Mouse (Mus musculus): ENCODE results near the gene Pfdn6. TPM values are rescaled to one million over a fixed set of nuclear protein-coding genes. Genes with fewer than 3 reads are reported as not detected.
A peak's percentile ranks its signal among the peaks of the same experiment; 100 is the strongest.

Gene Pfdn6
- polyA plus RNA-seq, 1 experiment, result 58.7 TPM

GRCm38 (mm10) chr17:33941381-33941780 lies 1.2 kb upstream of the Pfdn6 start:
- Histone ChIP-seq H3K27me3 (ENCODE audit: control insufficient read depth, insufficient read depth, low read length) (no peaks in the 10 kb centered on the region), H3K4me3 (ENCODE audit: control insufficient read depth, low read depth, low read length) (peak overlapping the region; percentile 98), H3K36me3 (ENCODE audit: control insufficient read depth, insufficient read depth, low read length) (0 out of 2 replicates have a peak, but pooled peaks cover 1% of the 10 kb centered on the region), H3K27ac (ENCODE audit: control insufficient read depth, insufficient read depth, low read depth, low read length) (no peak overlapping the region), H3K4me1 (ENCODE audit: control insufficient read depth, insufficient read depth, low read length) (peaks cover 18% of the 10 kb centered on the region)
- TF ChIP-seq CTCF (IDR thresholded peaks at IDR 0.05; ENCODE audit: control insufficient read depth, insufficient read depth, insufficient replicate concordance, low read depth, low read length), result no peak
- TF ChIP-seq POLR2A (IDR thresholded peaks at IDR 0.05; ENCODE audit: control insufficient read depth, low read depth, low read length), result no peak

GRCm38 (mm10) chr17:33940981-33941380 lies 838 bp upstream of the Pfdn6 start:
- H3K4me3 ChIP-seq (ENCODE audit: control insufficient read depth, low read depth, low read length), result peak overlapping the region; percentile 98
- H3K27ac ChIP-seq (ENCODE audit: control insufficient read depth, insufficient read depth, low read depth, low read length), result peak overlapping the region; percentile 85; the same call in 1 of the 2 replicates
- H3K4me1 ChIP-seq (ENCODE audit: control insufficient read depth, insufficient read depth, low read length), result peaks cover 18% of the 10 kb centered on the region
- H3K36me3 ChIP-seq (ENCODE audit: control insufficient read depth, insufficient read depth, low read length), result 0 out of 2 replicates have a peak, but pooled peaks cover 1% of the 10 kb centered on the region
- TF ChIP-seq POLR2A (IDR thresholded peaks at IDR 0.05; ENCODE audit: control insufficient read depth, low read depth, low read length), result no peak
- TF ChIP-seq CTCF (IDR thresholded peaks at IDR 0.05; ENCODE audit: control insufficient read depth, insufficient read depth, insufficient replicate concordance, low read depth, low read length), result no peak
- no peaks in the 10 kb centered on the region for H3K27me3 ChIP-seq (ENCODE audit: control insufficient read depth, insufficient read depth, low read length)

GRCm38 (mm10) chr17:33938783-33939182 lies 1.4 kb downstream of the Pfdn6 start:
- H3K36me3 ChIP-seq (ENCODE audit: control insufficient read depth, insufficient read depth, low read length), result no peaks in the 10 kb centered on the region
- no peak for TF ChIP-seq POLR2A (IDR thresholded peaks at IDR 0.05; ENCODE audit: control insufficient read depth, low read depth, low read length)
- TF ChIP-seq CTCF (IDR thresholded peaks at IDR 0.05; ENCODE audit: control insufficient read depth, insufficient read depth, insufficient replicate concordance, low read depth, low read length), result no peak

GRCm38 (mm10) chr17:33936993-33937392 lies 3.1 kb downstream of the Pfdn6 start:
- Histone ChIP-seq H3K36me3 (ENCODE audit: control insufficient read depth, insufficient read depth, low read length) (no peaks in the 10 kb centered on the region), H3K4me3 (ENCODE audit: control insufficient read depth, low read depth, low read length) (no peak overlapping the region)

More at GRCm38 (mm10) chr17:33938783-33939182, 1.4 kb downstream of the Pfdn6 start:
- Histone ChIP-seq H3K27me3 (ENCODE audit: control insufficient read depth, insufficient read depth, low read length) (no peaks in the 10 kb centered on the region), H3K27ac (ENCODE audit: control insufficient read depth, insufficient read depth, low read depth, low read length) (no peak overlapping the region), H3K4me1 (ENCODE audit: control insufficient read depth, insufficient read depth, low read length) (peaks cover 18% of the 10 kb centered on the region), H3K4me3 (ENCODE audit: control insufficient read depth, low read depth, low read length) (peak overlapping the region; percentile 98)

GRCm38 (mm10) chr17:33935422-33936055 lies 4.6 kb downstream of the Pfdn6 start:
- TF ChIP-seq CTCF (IDR thresholded peaks at IDR 0.05; ENCODE audit: control insufficient read depth, insufficient read depth, insufficient replicate concordance, low read depth, low read length), result no peak
- no peak for TF ChIP-seq POLR2A (IDR thresholded peaks at IDR 0.05; ENCODE audit: control insufficient read depth, low read depth, low read length)

More at GRCm38 (mm10) chr17:33936993-33937392, 3.1 kb downstream of the Pfdn6 start:
- peaks cover 18% of the 10 kb centered on the region for H3K4me1 ChIP-seq (ENCODE audit: control insufficient read depth, insufficient read depth, low read length)
- no peak for TF ChIP-seq CTCF (IDR thresholded peaks at IDR 0.05; ENCODE audit: control insufficient read depth, insufficient read depth, insufficient replicate concordance, low read depth, low read length)
- no peak for TF ChIP-seq POLR2A (IDR thresholded peaks at IDR 0.05; ENCODE audit: control insufficient read depth, low read depth, low read length)
- H3K27ac ChIP-seq (ENCODE audit: control insufficient read depth, insufficient read depth, low read depth, low read length), result no peak overlapping the region
- no peaks in the 10 kb centered on the region for H3K27me3 ChIP-seq (ENCODE audit: control insufficient read depth, insufficient read depth, low read length)

GRCm38 (mm10) chr17:33932970-33933369 lies 7.2 kb downstream of the Pfdn6 start:
- TF ChIP-seq POLR2A (IDR thresholded peaks at IDR 0.05; ENCODE audit: control insufficient read depth, low read depth, low read length) (no peak), CTCF (IDR thresholded peaks at IDR 0.05; ENCODE audit: control insufficient read depth, insufficient read depth, insufficient replicate concordance, low read depth, low read length) (no peak)
- H3K27me3 ChIP-seq (ENCODE audit: control insufficient read depth, insufficient read depth, low read length), result no peaks in the 10 kb centered on the region
- no peak overlapping the region for H3K4me3 ChIP-seq (ENCODE audit: control insufficient read depth, low read depth, low read length)
- no peak overlapping the region for H3K27ac ChIP-seq (ENCODE audit: control insufficient read depth, insufficient read depth, low read depth, low read length)
- H3K4me1 ChIP-seq (ENCODE audit: control insufficient read depth, insufficient read depth, low read length), result peaks cover 10% of the 10 kb centered on the region
- H3K36me3 ChIP-seq (ENCODE audit: control insufficient read depth, insufficient read depth, low read length), result no peaks in the 10 kb centered on the region

More at GRCm38 (mm10) chr17:33935422-33936055, 4.6 kb downstream of the Pfdn6 start:
- no peaks in the 10 kb centered on the region for H3K36me3 ChIP-seq (ENCODE audit: control insufficient read depth, insufficient read depth, low read length)
- H3K4me1 ChIP-seq (ENCODE audit: control insufficient read depth, insufficient read depth, low read length), result peaks cover 20% of the 10 kb centered on the region
- H3K27ac ChIP-seq (ENCODE audit: control insufficient read depth, insufficient read depth, low read depth, low read length), result no peak overlapping the region
- no peaks in the 10 kb centered on the region for H3K27me3 ChIP-seq (ENCODE audit: control insufficient read depth, insufficient read depth, low read length)
- H3K4me3 ChIP-seq (ENCODE audit: control insufficient read depth, low read depth, low read length), result no peak overlapping the region

- no peak overlapping the region for H3K4me3 ChIP-seq (ENCODE audit: control insufficient read depth, low read depth, low read length)
- no peaks in the 10 kb centered on the region for H3K36me3 ChIP-seq (ENCODE audit: control insufficient read depth, insufficient read depth, low read length)
- TF ChIP-seq CTCF (IDR thresholded peaks at IDR 0.05; ENCODE audit: control insufficient read depth, insufficient read depth, insufficient replicate concordance, low read depth, low read length) (no peak), POLR2A (IDR thresholded peaks at IDR 0.05; ENCODE audit: control insufficient read depth, low read depth, low read length) (no peak)
- no peak overlapping the region for H3K27ac ChIP-seq (ENCODE audit: control insufficient read depth, insufficient read depth, low read depth, low read length)
- peaks cover 10% of the 10 kb centered on the region for H3K4me1 ChIP-seq (ENCODE audit: control insufficient read depth, insufficient read depth, low read length)
- no peaks in the 10 kb centered on the region for H3K27me3 ChIP-seq (ENCODE audit: control insufficient read depth, insufficient read depth, low read length)
These were observed 7.7 kb downstream of the Pfdn6 start for GRCm38 (mm10) chr17:33932448-33932847.

Measured in testis, adult 2 months (tissue).